Comparison of ENCODE assay signal across 20 mouse cellular contexts in genomic region chr17:31875326-31875930, GRCm38 (mm10). TPM values are rescaled to one million over a fixed set of nuclear protein-coding genes. Genes with fewer than 3 reads are reported as not detected.
DNase-seq lines count a peak whose midpoint lies in the region; ATAC-seq and TF ChIP-seq lines count a peak whose summit lies in the region.
"Had no signal": no experiment of that assay in that cellular context is flagged by ENCODE, and none has a peak within 500 bp of the region (broad histone marks: within the 10 kb centered on the region; RNA-seq: fewer than 3 reads in every experiment).

No protein-coding gene starts in this region.

- no peak overlapping the region for H3K9ac ChIP-seq in heart, embryonic 11.5 days (ENCODE audit: low read depth, low read length)
- H3K9ac ChIP-seq in intestine, postnatal 0 days (ENCODE audit: low read depth, low read length): no peak overlapping the region
- H3K9ac ChIP-seq: embryonic facial prominence, embryonic 12.5 days; forebrain, embryonic 12.5 days; heart, embryonic 12.5 days; kidney, embryonic 15.5 days; liver, postnatal 0 days had no signal

- H3K9me3 ChIP-seq in heart, embryonic 11.5 days (replicated peaks; ENCODE audit: control insufficient read depth, low read length): no peaks in the 10 kb centered on the region
- no peaks in the 10 kb centered on the region for H3K9me3 ChIP-seq in embryonic facial prominence, embryonic 10.5 days
- H3K9me3 ChIP-seq in intestine, postnatal 0 days (ENCODE audit: control insufficient read depth): no peaks in the 10 kb centered on the region
- H3K9me3 ChIP-seq: embryonic facial prominence, embryonic 12.5 days; forebrain, embryonic 12.5 days; heart, embryonic 12.5 days; kidney, embryonic 15.5 days had no signal

- no peak overlapping the region for H3K4me2 ChIP-seq in heart, embryonic 11.5 days
- no peak overlapping the region for H3K4me2 ChIP-seq in intestine, postnatal 0 days (replicated peaks; ENCODE audit: low read depth)
- H3K4me2 ChIP-seq: embryonic facial prominence, embryonic 12.5 days; forebrain, embryonic 12.5 days; heart, embryonic 12.5 days; kidney, embryonic 15.5 days had no signal

- H3K4me1 ChIP-seq in heart, embryonic 11.5 days (ENCODE audit: control insufficient read depth, insufficient read depth, low read length): peaks cover 28% of the 10 kb centered on the region
- H3K4me1 ChIP-seq in embryonic facial prominence, embryonic 10.5 days: peaks cover 70% of the 10 kb centered on the region
- peaks cover 6% of the 10 kb centered on the region; the same call in 1 of the 2 replicates for H3K4me1 ChIP-seq in intestine, postnatal 0 days (replicated peaks; ENCODE audit: control insufficient read depth, insufficient read depth, low read length)

- peak; percentile 0 for DNase-seq in adrenal gland, adult 8-10 months
- DNase-seq in adrenal gland, postnatal 4 days (ENCODE audit: low spot score in 2 of 2): no peak
- peak; percentile 92 for DNase-seq in heart, adult 11 months
- peak; percentile 3 for DNase-seq in ovary, postnatal 36 days (ENCODE audit: low spot score)
- no peak for DNase-seq in ovary, postnatal 10 days (ENCODE audit: low spot score)
- no peak for DNase-seq in embryonic facial prominence, embryonic 10.5 days (ENCODE audit: low spot score)
- DNase-seq: cerebellum, adult 18-20 months; cerebellum, postnatal 14 days; heart, postnatal 10 days; kidney, adult 11 months; liver, postnatal 0 days; thymus, postnatal 25 days had no signal

- no peak overlapping the region for H3K4me3 ChIP-seq in heart, embryonic 11.5 days (ENCODE audit: low read depth, low read length)
- H3K4me3 ChIP-seq in embryonic facial prominence, embryonic 10.5 days: no peak overlapping the region
- H3K4me3 ChIP-seq in intestine, postnatal 0 days (ENCODE audit: low read depth, low read length): no peak overlapping the region
- H3K4me3 ChIP-seq: embryonic facial prominence, embryonic 12.5 days; forebrain, embryonic 12.5 days; heart, embryonic 12.5 days; kidney, embryonic 15.5 days had no signal

- no peaks in the 10 kb centered on the region for H3K27me3 ChIP-seq in heart, embryonic 11.5 days (ENCODE audit: control insufficient read depth, insufficient read depth, low read length)
- no peaks in the 10 kb centered on the region for H3K27me3 ChIP-seq in embryonic facial prominence, embryonic 10.5 days (replicated peaks; ENCODE audit: low read depth, poor library complexity, severe bottlenecking)
- H3K27me3 ChIP-seq in intestine, postnatal 0 days (replicated peaks; ENCODE audit: control insufficient read depth, insufficient read depth, low read length): no peaks in the 10 kb centered on the region
- H3K27me3 ChIP-seq: embryonic facial prominence, embryonic 12.5 days; forebrain, embryonic 12.5 days; heart, embryonic 12.5 days; kidney, embryonic 15.5 days had no signal

- WGBS in heart, embryonic 11.5 days (ENCODE audit: insufficient replicate concordance): 66% methylated on average over 10 of the region's 10 CpGs
- WGBS in embryonic facial prominence, embryonic 10.5 days: 88% methylated on average over 10 of the region's 10 CpGs
- 86% methylated on average over 10 of the region's 10 CpGs for WGBS in intestine, postnatal 0 days

- no peak for ATAC-seq in heart, embryonic 11.5 days (replicated peaks; ENCODE audit: insufficient number of reproducible peaks, low FRiP score, low TSS enrichment)
- no peak for ATAC-seq in intestine, postnatal 0 days
- ATAC-seq: liver, postnatal 0 days; lung, postnatal 0 days had no signal

- H3K36me3 ChIP-seq in heart, embryonic 11.5 days (ENCODE audit: control insufficient read depth, insufficient read depth, low read length): no peaks in the 10 kb centered on the region
- no peaks in the 10 kb centered on the region for H3K36me3 ChIP-seq in embryonic facial prominence, embryonic 10.5 days (replicated peaks)
- no peaks in the 10 kb centered on the region for H3K36me3 ChIP-seq in intestine, postnatal 0 days (ENCODE audit: control insufficient read depth, insufficient read depth)
- H3K36me3 ChIP-seq: embryonic facial prominence, embryonic 12.5 days; forebrain, embryonic 12.5 days; heart, embryonic 12.5 days; kidney, embryonic 15.5 days had no signal

- TF ChIP-seq CTCF in intestine, postnatal 0 days (IDR thresholded peaks at IDR 0.05; ENCODE audit: low read depth): no peak

- no peak overlapping the region for H3K27ac ChIP-seq in heart, embryonic 11.5 days (ENCODE audit: low read depth, low read length)
- H3K27ac ChIP-seq in embryonic facial prominence, embryonic 10.5 days (replicated peaks): 0 out of 2 replicates have a peak overlapping the region, but pooled peaks have one; percentile 1
- H3K27ac ChIP-seq in intestine, postnatal 0 days (ENCODE audit: low read depth, low read length): no peak overlapping the region
- H3K27ac ChIP-seq: embryonic facial prominence, embryonic 12.5 days; forebrain, embryonic 12.5 days; kidney, embryonic 15.5 days; macrophage had no signal

RNA-seq across cellular contexts. Expression of gene Sik1, which starts 19.8 kb away (rescaled TPM):
- total RNA-seq in adrenal gland, adult 8-10 months (2022): 100 to 1,000 TPM in 1 of 4 experiments, 10 to 100 TPM in 2, 1 to 10 TPM in 1; 8.6 to 127 (median 15.7) TPM
- 10 to 100 TPM; 27.1 to 28.0 TPM for total RNA-seq in adrenal gland, postnatal 4 days (2021)
- polyA plus RNA-seq in heart, embryonic 11.5 days (2014; fragmentation: Nextera tagmentation; extraction: Ambion mirVana): 21.7 and 24.3 TPM in 2 replicates
- polyA plus RNA-seq in embryonic facial prominence, embryonic 10.5 days (2016; fragmentation: Nextera tagmentation; extraction: Ambion mirVana): 12.7 and 15.5 TPM in 2 replicates
- 2.9 and 3.8 TPM in 2 replicates for polyA plus RNA-seq in intestine, postnatal 0 days (2015; fragmentation: Nextera tagmentation; extraction: Ambion mirVana)

Comparison
In these comparisons a context has a peak if more than half of its experiments do, and no peak if none do; other contexts are left out.
1. DNase-seq: peak in adrenal gland, adult 8-10 months (single experiment), heart, adult 11 months (single experiment) and ovary, postnatal 36 days (single experiment); none in adrenal gland, postnatal 4 days (0 of 2), ovary, postnatal 10 days (single experiment) and embryonic facial prominence, embryonic 10.5 days (single experiment).